Mouse (Mus musculus): ENCODE results near the gene Ppp1r36.
A peak's percentile ranks its signal among the peaks of the same experiment; 100 is the strongest.

Gene Ppp1r36

DNA sequence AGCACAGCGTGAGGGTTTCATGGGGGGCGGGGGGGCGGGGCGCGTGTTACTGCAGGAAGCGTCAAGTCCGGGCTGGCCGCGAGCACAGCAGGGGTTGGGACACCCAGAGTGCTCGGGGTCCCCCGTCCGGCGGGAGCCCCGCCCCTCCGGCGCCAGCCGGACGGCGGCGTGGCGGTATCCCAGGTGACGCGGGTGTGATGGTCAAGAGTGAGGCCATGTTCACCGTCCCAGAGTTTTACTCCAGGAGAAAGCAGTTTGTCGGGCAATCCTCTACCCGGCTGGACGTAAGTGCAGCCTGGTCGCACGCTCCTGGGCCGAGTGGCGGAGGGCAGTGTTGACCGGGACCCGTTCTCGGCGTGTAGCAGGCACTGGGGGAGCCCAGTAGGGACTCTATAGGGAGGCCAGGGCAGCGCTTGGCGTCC is at the start of gene Ppp1r36:
Gene Ppp1r36, plus strand, starts transcription at position 106 of the 422 bp plus-strand sequence.
- no peak for DNase-seq (ENCODE audit: low read depth)

- DNase-seq (ENCODE audit: low read depth), result peak; percentile 61
Measured at GRCm38 (mm10) chr12:76368201-76368789, 49.0 kb upstream of the Ppp1r36 start.

- DNase-seq (ENCODE audit: low read depth), result peak; percentile 62
Measured at GRCm38 (mm10) chr12:76368790-76369205, 48.5 kb upstream of the Ppp1r36 start.

DNA sequence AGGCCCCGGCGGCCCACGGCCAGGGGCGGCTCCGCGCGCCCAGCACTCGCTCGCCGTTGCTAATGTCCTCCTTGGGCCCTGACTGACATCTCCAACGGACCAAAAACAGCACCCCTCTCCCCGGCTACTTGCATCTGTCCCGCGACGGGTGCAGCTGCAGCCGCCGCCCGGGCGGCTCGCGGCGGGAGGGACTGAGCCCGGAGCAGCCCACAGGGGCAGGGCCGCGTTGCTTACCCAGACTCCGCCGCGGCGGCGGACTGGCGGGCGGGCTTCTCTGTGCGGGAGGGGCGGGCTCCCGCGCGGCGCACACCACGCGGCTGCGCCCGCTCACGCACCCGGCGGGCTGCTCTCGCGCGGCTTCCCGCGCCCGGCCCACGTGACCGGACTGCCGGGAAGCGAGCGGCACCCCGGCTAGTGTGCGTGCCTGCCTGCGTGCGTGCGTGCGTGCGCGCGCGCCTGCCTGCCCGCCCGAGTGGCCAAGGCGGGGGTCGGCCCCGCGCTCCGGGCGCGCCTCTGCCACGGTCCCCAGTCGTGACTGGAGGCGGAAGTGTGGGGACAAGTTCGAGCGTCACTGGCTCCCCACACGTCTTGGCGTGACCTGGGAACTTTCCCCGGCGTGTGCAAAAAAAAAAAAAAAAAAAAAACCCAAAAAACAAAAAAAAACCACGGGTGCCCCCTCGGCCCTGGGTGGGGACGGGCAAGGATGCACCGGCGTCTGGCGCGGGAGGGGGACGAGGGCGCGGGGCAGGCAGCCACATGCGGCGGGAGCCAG is 47.9 kb upstream of the Ppp1r36 start, which contains the start of gene Zbtb25:
Gene Zbtb25, minus strand, starts transcription at position 397 of the 772 bp plus-strand sequence.
- peak; percentile 78 for DNase-seq (ENCODE audit: low read depth)

GRCm38 (mm10) chr12:76369978-76370830 is 47.1 kb upstream of the Ppp1r36 start, which contains the start of gene Zbtb1:
Gene Zbtb1, plus strand, starts transcription at chr12:76370266.
- peak; percentile 84 for DNase-seq (ENCODE audit: low read depth)

GRCm38 (mm10) chr12:76370831-76371571 is 46.3 kb upstream of the Ppp1r36 start:
- DNase-seq (ENCODE audit: low read depth), result peak; percentile 81

- no peak for DNase-seq (ENCODE audit: low read depth)
Measured at GRCm38 (mm10) chr12:76372046-76372445, 45.3 kb upstream of the Ppp1r36 start.

DNA sequence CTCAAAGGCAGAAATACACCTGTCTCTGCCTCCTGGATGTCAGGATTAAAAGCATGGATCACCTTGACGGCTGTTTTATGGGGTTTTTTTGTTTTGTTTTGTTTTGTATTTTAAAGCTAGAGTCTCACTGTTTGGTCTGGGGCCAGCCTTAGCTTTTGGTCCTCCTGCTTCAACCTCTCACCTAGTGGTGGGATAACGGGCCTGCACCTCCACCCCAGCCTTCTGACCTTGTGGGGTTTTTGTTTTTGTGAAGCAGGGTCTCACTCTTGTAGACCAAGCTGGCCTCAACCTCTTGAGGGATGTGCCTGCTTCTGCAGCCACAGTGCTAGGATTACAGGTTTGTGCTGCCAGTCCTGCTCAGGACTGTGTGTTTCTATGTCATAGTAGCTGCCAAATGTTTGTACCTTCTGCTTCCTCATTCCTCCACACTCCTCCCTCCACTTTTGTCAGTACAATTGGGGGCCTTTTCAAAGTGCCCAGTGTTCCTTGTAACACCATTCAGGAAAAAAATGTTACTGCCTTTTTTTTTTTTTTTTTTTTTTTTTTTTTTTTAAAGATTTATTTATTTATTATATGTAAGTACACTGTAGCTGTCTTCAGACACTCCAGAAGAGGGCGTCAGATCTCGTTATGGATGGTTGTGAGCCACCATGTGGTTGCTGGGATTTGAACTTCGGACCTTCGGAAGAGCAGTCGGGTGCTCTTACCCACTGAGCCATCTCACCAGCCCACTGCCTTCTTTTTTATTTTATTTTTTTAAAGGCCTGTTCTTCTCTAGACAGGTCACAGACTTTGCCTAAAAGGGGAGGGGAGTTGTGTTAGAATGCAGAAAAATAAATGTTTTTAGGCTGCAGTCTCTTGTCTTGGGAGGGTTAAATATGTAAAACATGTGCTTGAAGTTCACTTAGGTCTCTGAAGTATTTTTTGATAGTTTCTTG is 44.2 kb upstream of the Ppp1r36 start:
- DNase-seq (ENCODE audit: low read depth), result peak; percentile 56

DNA sequence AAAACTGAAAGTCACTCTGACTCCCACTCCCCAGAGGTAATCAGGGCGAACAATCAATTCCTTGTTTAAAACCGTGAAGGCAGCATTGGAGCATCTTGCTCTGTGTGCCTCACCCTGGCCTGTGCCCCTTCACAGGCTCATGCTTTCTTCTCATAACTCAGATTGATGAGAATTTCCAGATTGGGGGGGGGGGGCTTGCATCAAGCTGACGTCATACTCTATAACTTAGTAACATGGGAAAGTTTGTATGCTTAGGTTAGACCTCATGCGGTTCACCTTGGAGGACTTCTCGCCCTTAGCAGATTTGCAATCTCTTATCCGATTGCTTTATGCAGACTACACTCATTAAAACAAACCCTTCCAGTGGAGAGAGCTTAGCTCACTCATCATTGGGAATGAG is 43.3 kb upstream of the Ppp1r36 start:
- DNase-seq (ENCODE audit: low read depth), result no peak

DNA sequence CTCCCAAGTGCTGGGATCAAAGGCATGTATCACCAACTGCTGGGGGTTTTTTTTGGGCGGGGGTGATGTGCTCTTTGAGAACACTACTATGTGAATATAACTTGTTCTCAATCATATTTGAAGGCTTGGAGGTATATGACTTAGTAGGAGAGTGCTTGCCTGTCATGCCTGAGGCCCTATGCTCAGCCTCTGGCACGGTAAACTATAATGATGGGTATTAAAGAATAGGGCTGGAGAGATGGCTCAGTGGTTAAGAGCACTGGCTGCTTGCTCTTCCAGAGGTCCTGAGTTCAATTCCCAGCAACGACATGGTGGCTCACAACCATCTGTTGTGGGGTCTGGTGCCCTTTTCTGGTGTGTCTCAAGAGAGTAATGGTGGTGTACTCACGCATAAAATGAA is 42.4 kb upstream of the Ppp1r36 start:
- no peak for DNase-seq (ENCODE audit: low read depth)

- peak; percentile 62 for DNase-seq (ENCODE audit: low read depth)
Measured at GRCm38 (mm10) chr12:76375506-76375905, 41.8 kb upstream of the Ppp1r36 start.

DNA sequence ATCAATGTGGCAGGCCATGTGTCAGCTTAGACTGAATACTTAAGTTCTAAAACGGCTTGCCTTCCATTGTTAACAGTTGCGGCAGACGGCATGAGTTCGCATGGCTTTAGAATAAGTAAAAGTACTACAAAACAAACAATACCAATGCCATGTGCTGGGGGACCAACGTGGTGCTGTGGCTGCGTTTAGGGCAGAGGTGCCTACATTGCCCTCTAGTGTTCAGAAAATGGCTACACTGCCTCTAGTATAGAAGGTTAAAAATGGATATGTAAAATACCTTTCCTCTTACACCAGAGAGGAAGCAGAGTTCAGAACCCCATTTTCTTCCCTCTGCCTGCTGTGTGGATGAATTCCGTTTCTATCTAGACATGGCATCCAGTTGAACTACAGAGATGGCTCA is 40.7 kb upstream of the Ppp1r36 start:
- DNase-seq (ENCODE audit: low read depth), result peak; percentile 67

- peak; percentile 33 for DNase-seq (ENCODE audit: low read depth)
Measured at GRCm38 (mm10) chr12:76377059-76377458, 40.3 kb upstream of the Ppp1r36 start.

DNA sequence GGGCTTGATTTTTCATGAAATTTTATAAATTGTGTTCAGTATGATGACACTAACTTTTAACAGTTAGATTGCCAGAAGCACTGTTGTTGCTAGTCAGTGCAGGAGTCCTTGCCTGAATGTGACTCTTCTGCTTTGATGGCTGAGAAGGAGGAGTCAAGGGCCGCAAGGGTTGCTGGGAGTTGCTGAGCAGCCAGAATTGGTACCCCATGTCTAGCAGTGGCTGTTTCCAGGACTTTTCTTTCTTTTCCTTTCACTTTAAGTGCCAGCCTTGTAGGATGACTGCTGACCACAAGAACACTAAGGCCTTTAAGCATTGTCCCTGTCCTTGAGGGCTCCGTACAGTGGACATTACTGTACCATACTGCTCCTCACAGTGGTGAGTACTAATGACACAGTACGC is 39.6 kb upstream of the Ppp1r36 start:
- peak; percentile 34 for DNase-seq (ENCODE audit: low read depth)

DNA sequence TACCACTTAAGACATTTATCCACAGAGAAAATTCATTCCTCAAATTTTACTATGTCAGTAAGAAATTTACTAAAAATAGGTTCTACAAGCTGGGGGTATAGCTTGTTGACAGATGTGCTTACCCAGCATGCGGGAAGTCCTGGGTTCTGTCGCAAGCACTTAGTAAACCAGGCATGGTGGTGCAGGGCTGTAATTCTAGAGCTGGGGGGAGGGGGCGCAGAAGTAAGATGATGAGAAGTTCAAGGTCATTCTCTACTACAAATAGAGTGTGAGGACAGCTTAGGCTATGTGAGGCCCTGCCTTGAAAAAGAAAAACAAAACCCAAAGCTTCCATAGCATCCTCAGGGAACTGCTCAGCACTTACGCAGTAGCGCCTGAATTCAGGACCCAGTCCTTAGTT is 38.8 kb upstream of the Ppp1r36 start:
- peak; percentile 72 for DNase-seq (ENCODE audit: low read depth)

DNA sequence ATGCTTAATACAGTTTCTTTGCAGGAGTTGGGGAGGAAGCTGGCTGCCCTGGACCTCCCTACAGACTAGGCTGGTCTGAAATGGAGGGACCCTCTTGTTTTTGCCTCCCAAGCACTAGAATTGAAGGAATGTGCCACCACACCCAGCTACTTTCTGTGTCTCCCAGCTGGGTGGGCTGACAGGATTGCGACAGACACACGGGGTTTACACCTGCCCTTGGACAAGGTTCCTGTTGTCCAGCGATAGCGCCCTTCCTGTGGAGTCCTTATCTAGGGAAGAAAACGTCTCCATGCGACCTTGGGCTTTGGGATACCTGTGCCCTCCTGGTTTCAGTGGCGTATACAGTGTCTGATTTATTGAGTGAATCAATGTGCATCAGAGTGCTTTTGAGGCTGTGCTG is 37.2 kb upstream of the Ppp1r36 start:
- no peak for DNase-seq (ENCODE audit: low read depth)

- no peak for DNase-seq (ENCODE audit: low read depth)
Measured at GRCm38 (mm10) chr12:76385342-76385741, 32.0 kb upstream of the Ppp1r36 start.

GRCm38 (mm10) chr12:76388794-76389193 is 28.5 kb upstream of the Ppp1r36 start:
- peak; percentile 24 for DNase-seq (ENCODE audit: low read depth)

DNA sequence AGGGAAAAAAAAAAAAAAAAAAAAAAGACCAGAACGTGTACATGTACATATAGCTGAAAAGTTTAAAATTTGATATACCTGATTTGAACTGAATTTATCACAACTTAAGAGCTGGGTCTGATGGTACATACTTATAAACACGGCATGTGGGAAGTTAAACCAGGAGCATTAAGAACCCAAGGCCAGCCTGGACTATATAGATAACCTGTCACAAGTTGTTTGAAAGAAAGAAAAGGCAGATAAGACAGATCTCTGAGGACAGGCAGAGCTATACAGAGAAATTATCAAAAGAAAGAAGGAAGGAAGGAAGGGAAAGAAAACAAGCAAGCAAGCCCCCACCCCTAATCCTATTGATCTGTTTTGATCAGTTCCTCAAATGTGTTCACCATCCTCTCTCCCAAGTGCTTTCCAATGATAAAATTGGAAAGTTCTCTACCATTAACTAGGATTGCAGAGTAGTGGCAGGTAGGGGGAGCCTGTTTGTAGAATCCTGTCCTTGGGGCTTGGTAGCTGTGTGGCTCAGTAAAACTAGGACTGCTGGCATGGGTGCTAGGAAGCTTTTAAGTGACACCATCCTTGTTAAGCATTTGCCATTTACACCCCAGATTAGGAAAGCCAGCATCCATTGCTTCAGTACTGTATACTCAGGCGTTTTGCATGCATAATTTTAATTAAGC is 25.6 kb upstream of the Ppp1r36 start:
- DNase-seq (ENCODE audit: low read depth), result no peak

- peak; percentile 48 for DNase-seq (ENCODE audit: low read depth)
Measured at GRCm38 (mm10) chr12:76392979-76393378, 24.4 kb upstream of the Ppp1r36 start.
